Mouse (Mus musculus) T-helper 1 cell (primary cell): ENCODE measurements around the gene Tinf2.

Experiments used
- in situ Hi-C: fragments of 300-600 bp; cut with MboI, MseI; formaldehyde crosslinking; loops from one replicate; pipeline ENCODE4 v1.15.1; 2025; ENCODE audit warnings: high pct_unique_total_duplicates

Gene Tinf2

DNA sequence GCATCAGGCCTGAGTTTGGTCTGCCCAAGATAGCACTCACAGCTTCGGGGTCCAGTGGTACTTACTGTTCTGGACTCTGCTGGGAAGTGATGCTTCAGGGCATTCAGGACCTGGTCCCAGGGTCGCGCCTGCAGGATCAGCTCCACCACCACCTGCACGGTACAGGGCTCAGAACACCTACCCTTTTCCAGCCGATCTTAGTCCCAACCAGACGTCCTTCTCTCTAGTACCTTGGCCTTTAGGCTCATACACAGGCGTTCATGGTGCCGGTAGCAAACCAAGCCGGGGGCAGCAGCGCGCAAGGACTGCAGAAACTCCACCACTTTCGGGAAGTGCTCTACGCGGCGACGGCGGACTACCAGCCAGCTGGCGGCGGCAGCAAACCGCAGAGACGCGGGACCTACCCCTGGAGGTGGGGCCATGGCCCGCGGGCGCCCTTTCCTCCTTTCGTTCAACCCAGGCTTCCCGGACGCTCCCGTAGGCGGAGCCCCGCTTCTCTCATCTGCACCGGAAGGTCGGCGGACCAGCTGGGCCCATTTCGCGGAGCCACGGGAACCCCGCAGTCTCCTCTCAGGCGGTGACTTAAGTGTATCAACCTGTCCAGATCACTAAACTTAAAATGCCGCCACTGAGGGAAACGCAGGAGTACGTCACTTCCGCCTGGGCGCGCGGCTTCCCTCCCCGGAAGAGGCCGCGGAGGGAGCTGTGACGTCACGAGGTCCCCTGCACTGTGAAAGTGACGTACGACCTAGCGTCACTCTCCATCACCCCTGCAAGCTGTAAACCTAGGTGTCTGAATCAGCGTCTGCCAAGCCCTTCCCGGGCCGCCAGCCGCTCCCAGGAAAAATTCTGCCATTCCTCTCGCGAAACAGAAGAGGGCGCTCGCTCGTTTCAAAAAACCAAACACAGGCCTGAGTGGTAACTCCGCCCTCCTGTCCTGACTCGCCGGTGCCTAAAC lies at the start of gene Tinf2:
Gene Tinf2, minus strand, starts transcription at position 661 of the 958 bp plus-strand sequence.
- in situ Hi-C loops: loop anchor here (5.0 kb wide), 1 partner anchor 61 kb away; no protein-coding TSS in a partner anchor

DNA sequence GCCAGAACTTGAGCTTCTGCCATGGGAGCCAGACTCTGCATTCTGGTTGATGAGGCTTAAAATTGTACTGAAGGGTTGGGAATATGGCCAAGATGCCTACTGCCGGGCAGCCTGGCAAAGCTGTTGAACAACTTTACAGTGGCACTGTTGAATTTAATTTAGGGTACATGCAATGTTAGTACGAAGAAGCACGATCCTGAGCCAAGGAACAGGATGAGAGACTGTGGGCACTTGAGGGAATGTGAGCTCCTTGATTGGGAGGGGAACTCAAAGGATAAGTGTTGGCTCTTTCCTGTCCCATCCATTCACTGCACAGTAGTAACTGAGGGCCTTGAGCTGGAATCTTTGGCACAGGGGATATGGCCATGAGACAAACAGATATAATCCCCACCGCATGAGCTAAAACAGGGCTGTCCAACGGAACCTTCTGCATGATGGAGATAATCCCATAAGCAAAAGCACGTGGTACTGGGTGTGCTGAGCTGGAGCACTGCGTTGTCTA lies 49.0 kb upstream of the Tinf2 start:
- in situ Hi-C loops: no loop called here

DNA sequence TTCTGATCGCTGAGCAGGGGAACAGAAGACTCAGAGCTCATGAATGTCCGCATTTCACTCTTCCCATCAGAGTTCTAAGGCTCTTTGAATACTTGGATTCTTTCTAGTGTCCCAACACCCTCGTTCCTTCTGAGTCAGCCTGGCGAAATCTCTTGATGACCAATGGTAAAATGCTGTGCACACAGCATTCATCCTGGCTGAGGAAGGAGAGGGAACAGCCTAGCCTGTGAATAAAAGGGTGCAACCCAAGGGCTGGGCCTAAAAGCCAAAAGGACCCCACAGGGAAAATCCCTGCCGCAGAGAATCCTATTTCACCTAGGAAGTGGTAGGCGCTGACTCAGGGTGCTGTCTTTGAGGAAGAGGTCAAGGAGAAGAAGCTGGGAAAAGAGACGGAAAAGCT lies 48.5 kb upstream of the Tinf2 start:
- in situ Hi-C loops: no loop called here

DNA sequence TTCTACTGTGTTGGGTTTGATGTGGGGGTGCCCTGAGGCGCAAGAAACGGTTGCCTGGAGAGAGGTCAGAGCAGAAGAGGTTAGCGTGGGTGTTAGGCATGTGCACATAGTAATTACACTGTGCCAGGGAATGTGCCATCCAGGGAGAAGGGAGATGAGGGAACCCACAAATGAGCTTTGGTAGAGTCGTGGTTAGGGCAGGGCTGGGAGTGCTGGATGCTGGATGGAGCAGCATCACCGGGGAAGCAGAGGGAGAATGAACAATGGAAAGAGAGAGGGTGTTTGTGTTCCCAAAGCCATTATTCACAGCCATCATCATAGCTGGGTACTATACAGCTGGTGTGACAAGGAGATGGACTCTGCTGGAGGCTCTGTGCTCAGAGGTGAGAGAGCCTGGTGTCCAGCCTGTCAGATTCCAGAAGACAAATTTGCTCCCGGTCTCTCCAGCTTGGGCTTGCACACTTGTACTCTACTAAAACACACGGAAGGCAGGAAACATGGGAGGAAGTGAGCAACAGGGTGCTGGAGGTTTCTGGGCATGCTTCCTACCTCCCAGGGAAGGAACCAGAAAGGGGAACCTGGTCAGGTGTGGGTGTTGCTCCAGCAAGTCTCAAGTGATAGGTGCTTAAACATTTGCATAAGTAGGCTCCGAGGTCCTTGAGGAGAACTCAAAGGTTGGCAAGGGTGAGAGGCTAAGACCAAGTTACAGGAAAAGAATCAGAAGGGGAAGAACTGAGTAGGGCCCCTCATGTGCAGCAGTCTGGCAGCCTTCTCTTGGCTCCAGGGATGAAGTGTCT lies 46.5 kb upstream of the Tinf2 start:
- in situ Hi-C loops: no loop called here

DNA sequence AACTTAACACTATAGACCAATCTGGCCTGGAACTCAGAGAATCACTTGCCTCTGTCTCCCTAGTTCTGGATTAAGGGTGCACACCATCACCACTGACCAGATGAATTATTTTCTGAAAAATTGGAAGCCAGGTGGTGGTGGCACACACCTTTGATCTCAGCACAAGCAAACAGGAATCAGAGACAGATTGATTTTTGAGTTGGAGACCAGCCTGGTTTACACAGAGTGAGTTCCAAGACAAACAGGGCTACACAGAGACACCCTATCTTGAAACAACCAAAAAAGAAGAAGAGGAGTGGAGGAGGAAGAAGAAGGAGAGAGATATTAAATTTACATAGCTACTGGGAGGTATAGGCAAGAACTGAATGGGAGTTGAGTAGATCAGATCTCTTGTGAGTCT lies 44.6 kb upstream of the Tinf2 start:
- in situ Hi-C loops: no loop called here

- in situ Hi-C loops: loop anchor here (25.0 kb wide), 1 partner anchor 838 kb away; no protein-coding TSS in a partner anchor
Measured at GRCm38 (mm10) chr14:55724411-55724871, 42.8 kb upstream of the Tinf2 start.

DNA sequence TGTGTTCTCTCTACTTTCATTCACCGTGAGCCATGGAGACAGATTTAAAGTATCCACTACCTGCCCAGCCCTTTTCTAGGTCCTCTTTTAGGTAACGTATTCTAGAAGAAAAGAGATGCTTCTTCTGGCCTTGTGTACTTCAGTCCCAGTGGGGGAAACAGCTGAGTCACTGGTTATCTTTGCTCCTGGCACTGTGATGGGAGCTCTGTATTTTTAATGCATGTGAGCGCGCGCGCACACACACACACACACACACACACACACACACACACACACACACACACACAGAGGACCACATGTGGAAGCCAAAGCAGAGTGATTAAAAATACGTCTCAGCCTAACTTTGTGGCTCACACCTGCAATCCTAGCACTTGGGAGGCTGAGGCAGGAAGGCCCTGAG lies 41.8 kb upstream of the Tinf2 start:
- in situ Hi-C loops: loop anchor here (25.0 kb wide), 1 partner anchor 839 kb away; no protein-coding TSS in a partner anchor

GRCm38 (mm10) chr14:55722438-55722945 lies 40.9 kb upstream of the Tinf2 start:
- in situ Hi-C loops: loop anchor here (25.0 kb wide), 1 partner anchor 840 kb away; no protein-coding TSS in a partner anchor

DNA sequence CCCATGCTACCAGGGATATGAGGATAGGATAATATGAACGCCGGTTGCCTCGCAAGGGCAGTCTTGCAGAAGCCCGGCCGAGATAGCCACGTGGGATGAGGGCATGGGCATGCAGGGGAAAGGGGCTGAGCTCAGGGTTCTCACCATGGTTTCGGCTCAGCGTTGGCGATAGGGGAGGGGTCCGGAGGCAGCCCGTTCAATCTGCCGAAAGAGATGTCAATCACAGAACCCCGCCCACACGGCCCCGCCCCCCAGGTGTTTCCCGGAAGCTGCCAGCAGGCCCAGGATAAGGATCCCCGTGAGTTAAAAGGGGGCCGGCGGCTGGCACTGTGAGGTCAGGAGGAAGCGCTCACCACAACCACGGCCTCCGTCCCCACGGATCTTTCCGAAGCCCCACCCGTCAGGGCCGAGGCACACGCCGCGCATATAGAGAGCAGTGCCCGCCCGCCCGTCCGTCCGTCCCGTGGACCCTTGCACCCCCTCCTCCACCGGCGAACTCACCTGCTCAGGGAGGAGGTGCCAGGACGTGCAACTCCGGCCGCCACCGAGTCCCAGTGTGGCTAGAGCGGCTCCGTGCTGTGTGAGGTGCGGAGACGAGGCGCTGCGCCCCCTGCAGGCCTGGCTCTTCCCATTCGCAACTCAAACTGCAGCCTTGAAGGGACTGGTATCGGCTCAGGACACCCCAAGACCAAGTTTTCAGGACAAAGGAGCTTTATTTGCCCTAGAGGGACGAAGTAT lies 40.2 kb upstream of the Tinf2 start, which contains the start of gene Rabggta:
Gene Rabggta, minus strand, starts transcription at position 564 of the 738 bp plus-strand sequence.
- in situ Hi-C loops: loop anchor here (25.0 kb wide), 1 partner anchor 840 kb away; no protein-coding TSS in a partner anchor

DNA sequence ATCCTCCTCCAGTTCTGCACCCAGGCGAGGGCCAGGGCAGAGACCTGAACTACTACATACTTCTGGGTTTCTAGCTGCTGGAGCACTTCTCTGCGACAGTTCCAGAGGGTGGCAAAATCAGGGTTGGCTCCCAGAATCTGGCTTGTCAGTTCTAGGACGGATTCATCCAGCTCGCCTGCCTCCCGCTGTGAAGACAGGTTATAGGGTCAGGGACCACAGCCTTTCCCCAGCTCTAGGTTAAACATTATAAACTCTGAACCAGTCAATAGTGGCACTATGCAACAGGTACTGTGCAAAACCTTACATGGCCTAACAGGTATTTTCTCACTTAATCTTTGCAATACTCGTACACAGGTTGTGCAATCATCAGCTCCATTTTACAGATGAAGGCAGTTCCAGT lies 39.5 kb upstream of the Tinf2 start:
- in situ Hi-C loops: loop anchor here (25.0 kb wide), 1 partner anchor 841 kb away; no protein-coding TSS in a partner anchor

DNA sequence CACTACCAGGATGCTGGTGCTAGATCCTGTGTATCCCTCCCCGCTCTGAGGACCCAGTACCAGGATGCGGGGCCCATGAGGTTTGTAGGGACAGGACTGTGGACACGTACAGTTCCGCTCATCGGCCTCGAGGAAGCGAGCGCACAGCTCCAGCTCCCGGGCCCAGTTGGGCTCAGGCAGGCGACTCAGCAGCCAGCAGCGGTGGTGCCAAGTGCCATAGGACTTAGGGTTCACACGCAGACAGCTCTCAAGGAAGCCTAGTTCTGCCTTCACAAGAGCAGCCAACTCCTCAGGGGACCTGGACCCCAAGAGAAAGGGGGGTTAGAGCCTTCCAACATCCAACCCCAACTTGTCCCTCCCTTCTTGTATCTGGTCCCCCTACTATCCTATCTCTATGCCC lies 39.0 kb upstream of the Tinf2 start:
- in situ Hi-C loops: loop anchor here (25.0 kb wide), 1 partner anchor 842 kb away; no protein-coding TSS in a partner anchor

- in situ Hi-C loops: loop anchor here (25.0 kb wide), 1 partner anchor 843 kb away; no protein-coding TSS in a partner anchor
Measured at GRCm38 (mm10) chr14:55719737-55720136, 38.1 kb upstream of the Tinf2 start.

DNA sequence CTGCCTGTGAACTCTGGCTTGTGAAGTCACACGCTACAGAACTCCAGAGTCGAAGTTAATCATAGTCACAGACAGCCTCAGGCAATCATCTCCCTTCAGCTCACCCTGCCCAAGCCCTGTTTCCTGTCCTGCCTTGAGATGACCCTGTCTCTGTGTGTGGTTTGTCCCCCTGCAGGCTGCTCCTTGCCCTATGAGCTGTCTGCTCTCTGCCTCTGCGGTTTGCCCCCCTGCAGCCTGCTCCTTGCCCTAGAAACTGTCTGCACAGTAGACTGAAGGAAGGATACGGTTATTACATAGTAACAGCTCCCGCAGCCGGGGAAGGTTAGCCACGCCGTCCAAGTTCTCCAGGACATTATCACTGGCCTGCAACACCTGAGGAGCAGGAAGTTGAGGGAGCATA lies 35.3 kb upstream of the Tinf2 start:
- in situ Hi-C loops: loop anchor here (25.0 kb wide), 1 partner anchor 845 kb away; no protein-coding TSS in a partner anchor

DNA sequence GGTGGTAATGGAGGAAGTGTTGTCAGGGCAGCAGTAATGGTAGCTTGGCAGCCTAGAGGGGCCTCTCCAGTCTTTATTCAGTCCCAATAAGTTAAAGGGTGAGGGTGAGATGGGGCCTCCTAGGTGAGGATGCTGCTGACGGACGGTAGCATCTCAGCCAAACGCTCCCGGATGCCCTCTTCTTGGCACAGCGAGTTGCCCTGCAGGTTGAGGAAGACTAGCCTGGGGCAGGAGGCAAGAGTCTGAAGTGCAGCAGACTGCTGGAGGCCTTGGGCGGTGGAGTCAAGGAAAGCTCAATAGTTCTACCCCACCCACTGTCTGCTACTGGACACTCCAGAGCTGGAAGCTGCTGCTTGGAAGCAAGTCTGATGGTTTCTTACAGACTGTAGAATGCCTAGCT lies 34.7 kb upstream of the Tinf2 start:
- in situ Hi-C loops: loop anchor here (25.0 kb wide), 1 partner anchor 846 kb away; no protein-coding TSS in a partner anchor

DNA sequence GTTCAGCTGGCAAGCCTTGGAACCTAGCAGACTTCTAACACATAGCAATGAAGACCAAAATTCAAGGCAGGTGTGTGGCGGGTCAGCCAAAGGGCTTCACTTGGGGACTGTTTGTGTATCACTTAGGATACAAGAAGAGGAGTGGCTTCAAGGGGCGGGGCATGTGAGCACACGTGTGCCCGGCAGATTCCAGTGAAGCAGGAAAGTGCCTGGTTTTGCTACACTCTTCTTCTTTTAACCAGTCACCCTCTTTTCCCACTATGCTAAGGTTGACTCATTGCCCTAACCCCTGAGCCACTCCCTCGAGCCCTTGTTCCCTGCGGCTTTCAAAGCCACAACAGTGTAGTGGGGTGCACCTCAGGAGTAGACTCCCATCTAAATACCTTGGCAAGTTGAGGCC lies 33.3 kb upstream of the Tinf2 start:
- in situ Hi-C loops: loop anchor here (25.0 kb wide), 1 partner anchor 847 kb away; no protein-coding TSS in a partner anchor

GRCm38 (mm10) chr14:55713729-55714122 lies 32.1 kb upstream of the Tinf2 start, which contains the start of gene Tgm1:
TSS of gene Tgm1 (minus strand) at chr14:55713926.
- in situ Hi-C loops: loop anchor here (25.0 kb wide), 1 partner anchor 849 kb away; no protein-coding TSS in a partner anchor

- in situ Hi-C loops: loop anchor here (25.0 kb wide), 1 partner anchor 849 kb away; no protein-coding TSS in a partner anchor
Measured at GRCm38 (mm10) chr14:55713007-55713728, 31.5 kb upstream of the Tinf2 start.

DNA sequence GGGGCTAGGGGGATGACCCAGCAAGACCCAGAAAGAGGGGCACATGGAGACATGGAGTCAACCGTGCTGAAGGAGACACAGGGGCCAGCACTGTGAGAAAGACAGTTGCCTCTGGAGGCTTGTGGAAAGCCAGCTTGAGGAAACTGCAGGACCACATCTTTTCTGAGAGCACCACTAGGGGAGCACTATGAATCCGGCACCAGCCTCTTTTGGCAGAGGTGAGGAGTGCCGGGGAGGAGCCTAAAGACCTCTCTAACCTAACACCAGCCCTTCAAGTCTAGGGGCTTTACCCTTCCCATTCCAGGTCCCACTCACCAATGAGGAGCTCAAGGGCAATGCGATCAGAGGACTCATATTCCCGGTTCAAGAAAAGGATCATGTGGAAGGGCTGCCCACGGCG lies 30.2 kb upstream of the Tinf2 start:
- in situ Hi-C loops: loop anchor here (25.0 kb wide), 1 partner anchor 851 kb away; no protein-coding TSS in a partner anchor

- in situ Hi-C loops: loop anchor here (25.0 kb wide), 1 partner anchor 853 kb away; no protein-coding TSS in a partner anchor
Measured at GRCm38 (mm10) chr14:55709509-55709908, 27.9 kb upstream of the Tinf2 start.
